ENCODE assay signal across 25 mouse cellular contexts in the genomic region with DNA sequence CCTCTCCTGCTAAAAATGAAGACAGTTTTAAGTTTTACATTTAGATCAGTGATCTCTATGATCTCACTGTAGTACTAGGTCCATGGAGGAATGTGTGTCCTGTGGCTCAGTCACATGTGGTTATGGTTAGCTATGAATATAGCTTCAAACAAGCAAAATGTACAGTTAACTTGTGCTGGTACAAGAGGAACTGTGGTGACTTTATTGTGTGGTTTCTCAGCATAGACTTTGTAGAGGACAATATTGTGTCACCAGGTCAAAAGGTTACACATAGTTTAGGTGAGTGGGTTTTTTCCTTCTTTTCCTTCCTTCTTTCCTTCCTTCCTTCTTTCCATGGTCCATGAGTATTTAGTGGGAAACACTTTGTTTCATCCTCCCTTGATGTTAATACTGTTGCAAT.
"Had no signal": no experiment of that assay in that cellular context is flagged by ENCODE, and none has a peak within 500 bp of the region (broad histone marks: within the 10 kb centered on the region; RNA-seq: fewer than 3 reads in every experiment).

No protein-coding gene starts in this region.

- H3K27ac ChIP-seq: gastrocnemius, adult 2 months; heart, embryonic 13.5 days; heart, embryonic 15.5 days; hindbrain, embryonic 13.5 days; hindbrain, embryonic 15.5 days; hindbrain, postnatal 0 days; kidney, embryonic 15.5 days; kidney, postnatal 0 days; limb, embryonic 13.5 days; limb, embryonic 15.5 days; liver, embryonic 13.5 days had no signal

- H3K4me1 ChIP-seq: heart, embryonic 13.5 days; heart, embryonic 15.5 days; hindbrain, embryonic 13.5 days; hindbrain, embryonic 15.5 days; kidney, embryonic 15.5 days; limb, embryonic 13.5 days; limb, embryonic 15.5 days had no signal

- H3K9ac ChIP-seq: heart, embryonic 13.5 days; heart, embryonic 15.5 days; hindbrain, embryonic 13.5 days; hindbrain, embryonic 15.5 days; kidney, embryonic 15.5 days; limb, embryonic 13.5 days; limb, embryonic 15.5 days; liver, embryonic 13.5 days had no signal

- ATAC-seq: hindbrain, postnatal 0 days; intestine, postnatal 0 days had no signal

- DNase-seq: gastrocnemius, adult 2 months; gastrocnemius, postnatal 10 days; gastrocnemius, postnatal 25 days; heart, adult 11 months; heart, postnatal 14 days; heart, postnatal 36 days; kidney, adult 18-20 months; kidney, adult 8-10 months; kidney, postnatal 14 days; kidney, postnatal 36 days; layer of hippocampus, adult 9-11 months; layer of hippocampus, postnatal 36 days; left cerebral cortex, postnatal 4 days; liver, embryonic 13.5 days had no signal

- H3K27me3 ChIP-seq: heart, embryonic 13.5 days; heart, embryonic 15.5 days; hindbrain, embryonic 13.5 days; hindbrain, embryonic 15.5 days; kidney, embryonic 15.5 days; limb, embryonic 13.5 days; limb, embryonic 15.5 days; liver, embryonic 13.5 days had no signal

- H3K36me3 ChIP-seq: heart, embryonic 13.5 days; heart, embryonic 15.5 days; hindbrain, embryonic 13.5 days; hindbrain, embryonic 15.5 days; kidney, embryonic 15.5 days; limb, embryonic 13.5 days; limb, embryonic 15.5 days; liver, embryonic 13.5 days had no signal

- H3K4me2 ChIP-seq: heart, embryonic 11.5 days; heart, embryonic 13.5 days; heart, embryonic 15.5 days; hindbrain, embryonic 13.5 days; hindbrain, embryonic 15.5 days; kidney, embryonic 15.5 days; limb, embryonic 13.5 days; limb, embryonic 15.5 days; liver, embryonic 13.5 days had no signal

- H3K9me3 ChIP-seq: heart, embryonic 13.5 days; heart, embryonic 15.5 days; hindbrain, embryonic 13.5 days; hindbrain, embryonic 15.5 days; kidney, embryonic 15.5 days; limb, embryonic 13.5 days; limb, embryonic 15.5 days; liver, embryonic 13.5 days had no signal

- H3K4me3 ChIP-seq: gastrocnemius, adult 2 months; heart, embryonic 13.5 days; heart, embryonic 15.5 days; hindbrain, embryonic 13.5 days; hindbrain, embryonic 15.5 days; kidney, embryonic 15.5 days; limb, embryonic 13.5 days; limb, embryonic 15.5 days; liver, embryonic 13.5 days had no signal
